Mouse (Mus musculus) erythroblast, adult 5-6 weeks (primary cell): ENCODE results near the gene Ccdc151. TPM values are rescaled to one million over a fixed set of nuclear protein-coding genes. Genes with fewer than 3 reads are reported as not detected.
A peak's percentile ranks its signal among the peaks of the same experiment; 100 is the strongest.

Experiments
- ATAC-seq: replicated peaks from 2 replicates; pipeline ENCODE4 v1.8.0; 2016; ENCODE audit warnings: moderate number of reproducible peaks, mild to moderate bottlenecking, moderate TSS enrichment, inconsistent platforms; ENCODE audit not compliant: poor library complexity, low FRiP score, severe bottlenecking
- total RNA-seq, 2 experiments: library from RNA; stranded (forward) in 1 of 2; stranded (reverse) in 1 of 2; fragments of 150-400 nt in 1 of 2; fragments of 200-764, 138-1000 nt in 1 of 2; gene quantifications; 2 replicates each; pipeline versions ENCODE4 v1.2.3 to v1.2.4; 2015 to 2017; ENCODE audit warnings: low replicate concordance in 2 of 2

Gene Ccdc151
- total RNA-seq, 2 experiments from 2014 or later: 0.85 to 4.2 TPM

DNA sequence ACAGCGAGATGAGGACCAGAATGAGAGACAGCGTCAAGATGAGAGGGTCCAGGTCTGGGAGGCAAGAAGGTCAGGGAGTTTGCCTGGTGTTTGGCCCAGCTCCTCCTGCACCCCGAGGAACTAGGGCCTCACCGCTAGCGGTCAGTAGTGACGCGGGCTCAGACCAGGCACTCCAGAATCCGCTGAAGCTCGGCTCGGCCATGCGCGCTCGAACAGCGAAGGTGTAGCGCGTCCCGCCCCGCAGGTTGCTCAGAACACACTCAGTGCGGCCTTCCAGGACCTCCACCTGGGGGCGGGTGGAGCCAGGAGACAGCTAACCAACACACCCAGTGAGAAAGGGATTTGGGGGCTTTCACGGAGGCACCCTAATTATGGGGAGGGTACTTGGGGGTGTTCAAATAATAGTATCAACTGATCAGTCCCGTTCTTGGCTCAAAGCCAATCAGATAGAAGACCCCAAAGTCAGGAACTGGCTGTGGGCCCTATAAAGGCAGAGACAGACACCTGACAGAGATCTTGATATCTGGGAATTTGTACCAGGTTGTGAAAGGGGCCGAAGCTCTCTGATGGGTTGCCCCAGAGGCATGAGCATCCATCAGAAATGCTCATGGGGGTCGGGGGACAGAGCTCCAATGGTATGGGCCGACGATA lies 41.8 kb downstream of the Ccdc151 start:
- no peak for ATAC-seq

DNA sequence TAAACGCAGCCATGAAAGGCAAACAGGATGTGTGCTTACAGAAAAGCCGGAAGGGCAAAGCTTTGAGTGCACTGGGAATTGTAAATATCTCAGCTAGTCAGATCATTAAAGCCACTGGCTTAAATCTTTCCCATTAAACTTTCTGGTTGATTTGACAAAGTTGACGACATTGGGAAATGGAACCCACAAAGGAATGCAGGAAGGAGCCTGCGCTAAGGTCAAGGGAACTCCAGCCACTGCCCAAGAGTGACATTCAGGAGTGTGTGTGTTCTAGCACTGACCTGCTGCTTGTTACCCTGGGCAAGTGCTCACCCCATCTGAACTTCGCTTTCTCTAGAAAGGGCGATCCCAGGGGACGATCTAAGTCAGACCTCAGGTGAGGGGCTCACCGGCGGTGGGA lies 42.3 kb downstream of the Ccdc151 start:
- ATAC-seq: no peak

DNA sequence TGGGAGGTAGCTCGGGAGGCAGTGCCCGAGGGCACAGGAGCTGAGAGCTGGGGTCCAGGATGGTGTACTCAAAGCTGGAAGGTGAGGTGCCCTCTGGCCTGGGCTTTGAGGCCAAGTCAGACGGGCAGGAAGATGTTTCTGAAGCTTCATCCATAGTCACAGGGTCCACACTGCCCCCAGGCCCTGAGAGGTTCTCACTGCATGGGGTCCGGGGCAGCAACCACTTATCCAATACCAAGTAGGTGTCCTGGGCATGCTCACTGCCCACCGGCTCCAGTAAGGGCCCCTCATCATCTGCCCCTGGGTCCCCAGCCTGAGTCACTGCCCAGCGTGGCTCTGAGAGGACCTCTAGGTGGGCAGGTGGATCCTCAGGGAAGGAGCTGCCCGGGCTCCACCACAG lies 43.2 kb downstream of the Ccdc151 start:
- ATAC-seq: no peak

DNA sequence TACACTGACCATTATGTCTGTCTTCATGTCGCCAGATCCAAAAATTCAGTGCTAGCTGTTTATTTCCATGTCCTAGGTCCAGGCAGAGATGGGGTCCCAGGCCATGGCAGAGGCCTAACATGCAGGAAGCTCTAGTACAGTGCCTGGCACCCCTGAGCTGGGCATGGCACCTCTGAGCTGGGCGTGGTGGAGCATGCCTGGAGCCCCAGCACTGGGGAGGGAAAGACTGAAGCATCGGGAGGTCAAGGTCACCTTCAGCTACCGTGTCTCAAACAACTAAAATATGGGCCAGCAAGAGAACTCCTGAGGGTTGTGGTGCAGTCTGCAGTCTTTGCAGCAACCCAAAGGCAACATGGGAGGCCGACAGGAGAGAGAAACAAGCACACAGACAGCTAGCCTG lies 44.1 kb downstream of the Ccdc151 start:
- ATAC-seq: no peak

DNA sequence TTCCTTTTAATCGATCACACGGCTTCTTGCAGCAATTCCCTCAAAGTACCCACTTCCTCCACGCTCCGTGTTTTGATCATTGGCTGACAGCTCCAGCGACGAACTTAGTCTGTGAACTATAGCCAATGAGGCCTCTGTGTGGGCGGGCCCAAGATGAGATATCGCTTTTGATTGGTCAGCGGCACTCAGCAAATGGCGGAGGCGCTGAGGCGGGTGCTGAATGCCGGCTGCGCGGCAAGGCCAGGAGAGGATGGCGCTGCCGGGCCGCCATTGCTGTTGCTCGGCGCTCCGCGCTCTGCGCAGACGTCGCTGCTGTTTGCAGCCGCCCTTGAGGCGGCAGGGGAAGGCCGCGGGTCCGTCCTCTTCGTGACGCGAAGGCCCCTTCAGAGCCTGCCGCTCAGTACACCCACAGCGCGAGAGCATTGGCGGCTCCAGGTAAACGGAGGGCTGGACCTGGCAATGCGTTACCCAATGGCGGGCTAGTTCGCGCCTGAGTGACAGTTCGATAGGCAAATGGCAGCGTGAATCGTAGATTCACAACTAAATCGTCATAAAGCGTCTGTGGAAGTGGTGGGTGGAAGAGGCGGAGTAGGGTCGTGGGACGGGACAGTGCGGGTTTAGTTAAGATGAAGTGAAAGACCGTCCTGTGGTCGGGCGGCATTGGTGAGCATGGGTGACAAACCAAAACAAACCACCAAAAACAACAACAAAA lies 46.7 kb downstream of the Ccdc151 start, which contains the start of gene Swsap1:
TSS of gene Swsap1 (plus strand) at position 186 of the 712 bp plus-strand sequence.
- peak; percentile 89 for ATAC-seq

DNA sequence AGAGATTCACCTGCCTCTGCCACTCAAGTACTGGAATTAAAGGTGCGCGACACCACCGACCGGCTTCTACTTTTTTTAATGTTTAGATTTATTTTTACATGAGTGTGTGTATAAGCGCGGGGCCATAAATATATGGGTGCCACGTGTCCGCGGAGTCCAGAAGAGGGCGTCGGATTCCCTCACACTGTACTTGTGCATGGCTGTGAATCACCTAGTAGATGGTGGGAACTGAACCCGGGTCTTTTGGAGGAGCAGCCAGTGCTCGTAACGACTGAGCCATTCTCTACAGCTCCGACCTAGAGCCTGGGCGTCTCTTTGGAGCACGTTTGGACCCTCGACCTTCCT lies 47.2 kb downstream of the Ccdc151 start:
- peak; percentile 53 for ATAC-seq

DNA sequence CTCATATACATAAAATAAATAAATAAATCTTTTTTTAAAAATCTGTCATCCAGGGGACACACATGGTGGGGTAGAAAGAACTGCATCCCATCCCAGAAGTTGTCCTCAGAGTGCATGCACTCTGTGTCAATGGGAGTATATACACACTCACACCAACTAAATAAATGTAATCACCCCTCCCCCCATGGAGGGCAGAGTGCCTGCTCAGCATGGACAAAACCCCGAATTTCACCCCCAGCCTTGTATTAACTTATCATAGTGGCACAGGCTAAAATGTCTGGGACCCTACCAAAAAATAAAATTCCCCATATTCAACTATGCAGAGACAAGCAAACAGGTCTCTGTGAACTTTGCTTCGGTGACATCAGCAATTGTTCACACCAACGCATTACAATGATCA lies 47.8 kb downstream of the Ccdc151 start:
- no peak for ATAC-seq

DNA sequence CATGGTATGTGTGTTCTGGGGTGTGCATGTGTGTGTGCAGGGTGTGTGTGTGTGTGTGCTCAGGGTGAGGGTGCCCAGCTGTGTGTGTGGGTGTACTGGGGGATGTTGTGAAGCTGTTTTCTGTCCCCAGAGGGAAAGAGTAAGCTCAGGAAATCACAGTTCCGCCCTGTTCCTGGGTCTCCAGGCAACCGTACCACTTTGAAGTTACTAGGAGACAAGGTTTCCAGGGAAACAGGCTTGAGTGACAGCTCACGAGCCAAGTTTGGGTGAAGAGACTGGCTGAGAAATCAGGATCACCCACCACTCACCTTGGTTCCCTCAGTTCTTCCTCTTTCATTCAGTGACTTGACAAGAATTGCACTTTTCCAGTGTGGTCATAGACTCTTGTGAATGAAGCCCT lies 48.8 kb downstream of the Ccdc151 start:
- ATAC-seq: no peak

DNA sequence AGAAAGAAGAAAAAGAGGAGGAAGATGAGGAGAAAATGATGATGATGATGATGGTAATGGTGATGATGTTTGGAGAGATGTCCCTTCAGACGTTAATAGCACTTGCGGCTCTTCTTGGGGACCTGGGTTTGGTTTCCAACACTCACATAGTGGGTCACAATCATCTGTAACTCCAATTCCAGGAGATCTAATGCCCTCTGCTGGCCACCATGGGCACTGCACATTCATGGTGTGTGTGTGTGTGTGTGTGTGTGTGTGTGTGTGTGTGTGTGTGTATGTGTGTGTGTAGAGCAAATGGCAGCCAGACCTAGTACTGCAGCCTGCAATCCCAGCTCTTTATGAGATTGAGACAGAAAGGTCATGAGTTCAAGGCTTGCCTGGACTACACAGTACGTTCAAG lies 50.5 kb downstream of the Ccdc151 start:
- ATAC-seq: no peak

DNA sequence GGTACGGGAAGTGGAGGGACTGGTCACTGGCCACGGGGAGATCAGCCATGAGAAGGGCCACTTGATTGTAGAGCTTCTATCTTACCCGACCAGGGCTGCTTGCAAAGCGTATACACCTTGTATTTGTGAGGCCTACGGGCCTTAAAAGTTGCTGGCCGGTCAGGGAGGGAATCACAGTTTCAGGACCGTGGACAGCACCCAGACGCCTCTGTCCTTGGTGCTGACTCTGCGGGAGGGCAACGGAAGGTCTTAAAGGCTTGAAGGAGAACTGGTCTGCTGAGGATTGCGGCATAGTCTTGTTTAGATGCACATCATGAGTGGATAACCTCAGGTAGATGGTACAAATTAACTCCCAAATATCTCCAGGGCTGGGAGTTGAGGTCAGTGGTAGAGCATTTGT lies 52.1 kb downstream of the Ccdc151 start:
- peak; percentile 42; the same call in 1 of the 2 replicates for ATAC-seq

DNA sequence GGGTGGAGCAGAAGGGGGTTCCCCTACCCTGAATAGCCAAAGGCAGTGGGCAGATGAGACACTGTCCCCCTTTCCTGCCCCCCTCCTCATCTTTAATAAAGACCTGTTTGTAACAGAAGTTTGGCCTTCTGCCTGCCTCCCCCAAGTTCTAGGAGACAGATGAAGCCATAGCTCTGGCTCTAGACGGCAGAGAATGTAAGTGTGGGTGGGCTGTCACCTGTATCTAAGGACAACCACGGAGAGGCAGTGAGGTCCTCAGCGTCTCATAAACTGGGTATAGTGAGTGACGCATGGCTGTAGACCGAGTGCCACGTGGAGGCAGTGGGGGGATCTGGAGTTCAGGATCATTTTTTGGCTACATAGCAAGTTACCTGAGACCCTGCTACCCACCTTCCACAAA lies 53.6 kb downstream of the Ccdc151 start:
- no peak for ATAC-seq

DNA sequence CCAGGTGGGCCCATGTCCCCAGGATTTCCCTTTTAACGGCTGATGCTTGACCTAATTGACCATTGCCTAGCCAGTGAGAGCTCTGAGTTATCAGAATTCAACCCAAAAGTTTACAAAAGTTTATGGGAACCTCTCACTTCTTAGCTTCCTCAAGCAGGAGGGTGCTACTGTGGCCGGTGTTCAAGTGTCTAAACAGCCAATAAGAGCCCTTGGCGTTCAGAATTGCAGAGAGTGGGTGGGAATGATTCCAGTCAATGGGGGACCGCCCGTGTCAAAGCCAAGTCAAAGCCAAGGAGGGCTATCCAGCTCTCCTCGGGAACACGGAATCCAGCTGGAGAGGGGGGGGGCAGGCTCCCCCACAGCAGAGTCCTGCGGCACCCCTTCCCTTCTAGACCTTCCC lies 54.3 kb downstream of the Ccdc151 start:
- ATAC-seq: no peak

DNA sequence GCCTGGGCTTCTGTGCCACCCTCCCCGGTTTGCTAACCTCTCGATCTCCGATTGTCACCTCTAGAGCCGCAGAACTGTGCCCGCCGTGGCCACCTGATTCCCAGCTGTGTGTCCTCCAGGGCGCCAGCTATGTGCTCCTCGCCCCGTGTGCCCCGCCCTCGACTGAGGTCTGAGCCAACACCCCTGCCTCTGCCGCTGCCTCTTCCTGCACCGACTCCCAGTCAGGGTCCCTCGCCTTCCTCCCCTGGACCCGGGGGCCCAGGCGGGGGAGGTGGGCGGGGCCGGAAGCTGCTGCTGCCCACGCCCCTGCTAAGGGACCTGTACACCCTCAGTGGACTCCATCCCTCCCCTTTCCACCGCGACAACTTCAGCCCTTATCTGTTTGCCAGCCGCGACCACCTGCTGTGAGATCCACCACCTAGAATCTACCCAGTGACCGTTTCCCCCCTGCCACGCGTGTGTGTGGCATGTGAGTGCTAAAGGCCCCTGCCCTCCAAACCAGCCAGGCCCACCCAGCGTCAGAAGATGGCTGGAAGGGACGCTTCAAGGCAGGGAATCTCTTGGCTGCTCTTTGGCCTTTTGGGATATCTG lies 54.8 kb downstream of the Ccdc151 start:
- no peak for ATAC-seq

DNA sequence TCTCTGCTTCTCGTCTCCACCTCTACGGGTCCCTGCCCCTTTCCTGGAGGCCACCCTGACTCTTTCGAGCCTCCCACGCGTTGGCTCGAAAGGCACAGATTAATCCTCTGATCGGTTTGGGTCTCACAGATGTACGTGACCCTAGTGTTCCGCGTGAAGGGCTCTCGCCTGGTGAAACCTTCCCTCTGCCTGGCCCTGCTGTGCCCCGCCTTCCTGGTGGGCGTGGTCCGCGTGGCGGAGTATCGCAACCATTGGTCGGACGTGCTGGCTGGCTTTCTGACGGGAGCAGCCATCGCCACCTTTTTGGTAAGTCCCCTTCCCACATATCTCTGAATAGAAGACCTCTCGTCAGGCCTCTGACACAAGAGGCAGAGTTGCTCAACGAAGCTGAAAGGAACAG lies 58.2 kb downstream of the Ccdc151 start:
- ATAC-seq: no peak; the same call in 1 of the 2 replicates

DNA sequence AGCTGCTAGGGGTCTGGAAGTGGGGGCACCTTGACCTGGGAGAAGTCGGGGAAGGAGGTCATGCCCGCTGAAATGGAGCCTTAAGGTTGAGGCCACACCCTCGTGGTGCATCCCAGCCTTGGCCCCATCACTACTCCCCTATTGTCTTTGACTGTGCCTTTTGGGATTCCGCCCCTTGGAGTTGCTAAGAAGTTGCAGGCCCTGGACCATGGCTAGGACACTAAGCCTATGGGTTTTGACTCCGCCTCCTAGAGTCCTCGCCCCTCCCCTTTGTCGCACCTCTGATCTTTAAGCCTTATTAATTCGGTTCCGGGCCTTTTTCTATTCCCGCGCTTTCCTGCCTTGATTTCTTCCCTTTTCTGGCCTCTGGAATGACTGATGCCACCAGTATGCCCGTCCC lies 58.8 kb downstream of the Ccdc151 start:
- ATAC-seq: no peak

DNA sequence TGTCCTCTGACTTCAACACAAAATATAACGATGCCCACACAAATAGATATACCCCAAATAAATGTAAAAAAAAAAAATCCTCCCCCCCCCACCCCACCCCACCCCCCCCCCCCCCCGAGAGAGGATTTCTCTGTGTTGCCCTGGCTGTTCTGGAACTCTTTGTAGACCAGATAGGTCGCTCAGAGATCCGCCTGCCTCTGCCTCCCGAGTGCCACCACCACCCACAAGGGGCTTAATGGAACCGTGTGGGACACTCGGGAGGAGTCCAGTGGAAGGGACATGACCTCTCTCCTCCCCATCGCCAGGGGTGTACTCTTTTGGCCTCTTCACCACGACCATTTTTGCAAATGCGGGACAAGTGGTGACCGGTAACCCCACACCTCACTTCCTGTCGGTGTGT lies 59.4 kb downstream of the Ccdc151 start:
- no peak for ATAC-seq

Other genes with a start within 250 kb of the Ccdc151 start
- gene Spc24, start 242.3 kb downstream of the Ccdc151 start, total RNA-seq (2015; ENCODE audit: low replicate concordance): 28.0 and 63.8 TPM in 2 replicates
- 23.6 and 31.9 TPM in 2 replicates for gene Spc24, start 242.3 kb downstream of the Ccdc151 start, total RNA-seq (2017; ENCODE audit: low replicate concordance)
- gene Kank2, start 203.9 kb downstream of the Ccdc151 start, total RNA-seq (2015; ENCODE audit: low replicate concordance): 1.2 TPM in 1 of 2 replicates, not detected in the other
- gene Kank2, start 203.9 kb downstream of the Ccdc151 start, total RNA-seq (2017; ENCODE audit: low replicate concordance): 0.09 TPM in 1 of 2 replicates, not detected in the other
- gene Angptl8, start 167.1 kb downstream of the Ccdc151 start, total RNA-seq (2015; ENCODE audit: low replicate concordance): 1.3 TPM in 1 of 2 replicates, not detected in the other
- gene Angptl8, start 167.1 kb downstream of the Ccdc151 start, total RNA-seq (2017; ENCODE audit: low replicate concordance): not detected in 2 replicates
- gene Dock6, start 150.0 kb downstream of the Ccdc151 start, total RNA-seq (2015; ENCODE audit: low replicate concordance): not detected in 2 replicates
- gene Dock6, start 150.0 kb downstream of the Ccdc151 start, total RNA-seq (2017; ENCODE audit: low replicate concordance): not detected in 2 replicates
- 17.1 and 21.5 TPM in 2 replicates for gene Rab3d, start 84.4 kb downstream of the Ccdc151 start, total RNA-seq (2015; ENCODE audit: low replicate concordance)
- gene Rab3d, start 84.4 kb downstream of the Ccdc151 start, total RNA-seq (2017; ENCODE audit: low replicate concordance): 11.2 and 13.4 TPM in 2 replicates
- gene Ccdc159, start 75.2 kb downstream of the Ccdc151 start, total RNA-seq (2015; ENCODE audit: low replicate concordance): not detected in 2 replicates
- gene Ccdc159, start 75.2 kb downstream of the Ccdc151 start, total RNA-seq (2017; ENCODE audit: low replicate concordance): not detected in 2 replicates
- 9.8 and 15.7 TPM in 2 replicates for gene Tmem205, start 75.1 kb downstream of the Ccdc151 start, total RNA-seq (2015; ENCODE audit: low replicate concordance)
- gene Tmem205, start 75.1 kb downstream of the Ccdc151 start, total RNA-seq (2017; ENCODE audit: low replicate concordance): 1.5 TPM in 2 replicates
- gene Plppr2, start 65.6 kb downstream of the Ccdc151 start, total RNA-seq (2015; ENCODE audit: low replicate concordance): 0.42 TPM in 1 of 2 replicates, not detected in the other
- not detected in 2 replicates for gene Plppr2, start 65.6 kb downstream of the Ccdc151 start, total RNA-seq (2017; ENCODE audit: low replicate concordance)
- 0.58 and 1.5 TPM in 2 replicates for gene Swsap1, start 46.9 kb downstream of the Ccdc151 start, total RNA-seq (2015; ENCODE audit: low replicate concordance)
- gene Swsap1, start 46.9 kb downstream of the Ccdc151 start, total RNA-seq (2017; ENCODE audit: low replicate concordance): 3.8 and 6.6 TPM in 2 replicates
- 68.1 and 70.3 TPM in 2 replicates for gene Epor, start 39.1 kb downstream of the Ccdc151 start, total RNA-seq (2015; ENCODE audit: low replicate concordance)
- 70.3 and 91.0 TPM in 2 replicates for gene Epor, start 39.1 kb downstream of the Ccdc151 start, total RNA-seq (2017; ENCODE audit: low replicate concordance)
- not detected in 2 replicates for gene Rgl3, start 13.2 kb downstream of the Ccdc151 start, total RNA-seq (2015; ENCODE audit: low replicate concordance)
- gene Rgl3, start 13.2 kb downstream of the Ccdc151 start, total RNA-seq (2017; ENCODE audit: low replicate concordance): not detected in 2 replicates
- gene Prkcsh, start 172 bp upstream of the Ccdc151 start, total RNA-seq (2015; ENCODE audit: low replicate concordance): 13.1 and 13.4 TPM in 2 replicates
- gene Prkcsh, start 172 bp upstream of the Ccdc151 start, total RNA-seq (2017; ENCODE audit: low replicate concordance): 20.2 and 25.0 TPM in 2 replicates
- gene Elavl3, start 49.4 kb upstream of the Ccdc151 start, total RNA-seq (2015; ENCODE audit: low replicate concordance): not detected in 2 replicates
- gene Elavl3, start 49.4 kb upstream of the Ccdc151 start, total RNA-seq (2017; ENCODE audit: low replicate concordance): not detected in 2 replicates
- not detected in 2 replicates for gene Gm49318, start 68.6 kb upstream of the Ccdc151 start, total RNA-seq (2015; ENCODE audit: low replicate concordance)
- gene Gm49318, start 68.6 kb upstream of the Ccdc151 start, total RNA-seq (2017; ENCODE audit: low replicate concordance): not detected in 2 replicates
- 1.0 and 4.0 TPM in 2 replicates for gene Zfp653, start 68.7 kb upstream of the Ccdc151 start, total RNA-seq (2015; ENCODE audit: low replicate concordance)
- gene Zfp653, start 68.7 kb upstream of the Ccdc151 start, total RNA-seq (2017; ENCODE audit: low replicate concordance): 1.6 and 2.8 TPM in 2 replicates
- 1.9 and 3.3 TPM in 2 replicates for gene Ecsit, start 82.8 kb upstream of the Ccdc151 start, total RNA-seq (2015; ENCODE audit: low replicate concordance)
- gene Ecsit, start 82.8 kb upstream of the Ccdc151 start, total RNA-seq (2017; ENCODE audit: low replicate concordance): 3.5 and 4.2 TPM in 2 replicates
- gene Cnn1, start 96.6 kb upstream of the Ccdc151 start, total RNA-seq (2015; ENCODE audit: low replicate concordance): not detected in 2 replicates
- gene Cnn1, start 96.6 kb upstream of the Ccdc151 start, total RNA-seq (2017; ENCODE audit: low replicate concordance): not detected in 2 replicates
- gene Elof1, start 114.5 kb upstream of the Ccdc151 start, total RNA-seq (2015; ENCODE audit: low replicate concordance): 28.4 and 30.7 TPM in 2 replicates
- gene Elof1, start 114.5 kb upstream of the Ccdc151 start, total RNA-seq (2017; ENCODE audit: low replicate concordance): 14.1 and 15.8 TPM in 2 replicates
- 10.8 and 20.7 TPM in 2 replicates for gene Acp5, start 133.1 kb upstream of the Ccdc151 start, total RNA-seq (2015; ENCODE audit: low replicate concordance)
- gene Acp5, start 133.1 kb upstream of the Ccdc151 start, total RNA-seq (2017; ENCODE audit: low replicate concordance): 9.8 and 18.1 TPM in 2 replicates
- 5.6 and 8.8 TPM in 2 replicates for gene Pigyl, start 154.2 kb upstream of the Ccdc151 start, total RNA-seq (2015; ENCODE audit: low replicate concordance)
- 8.2 and 9.3 TPM in 2 replicates for gene Pigyl, start 154.2 kb upstream of the Ccdc151 start, total RNA-seq (2017; ENCODE audit: low replicate concordance)
- gene Zfp872, start 185.5 kb upstream of the Ccdc151 start, total RNA-seq (2015; ENCODE audit: low replicate concordance): not detected in 2 replicates
- gene Zfp872, start 185.5 kb upstream of the Ccdc151 start, total RNA-seq (2017; ENCODE audit: low replicate concordance): not detected in 2 replicates
- gene Zfp809, start 223.1 kb upstream of the Ccdc151 start, total RNA-seq (2015; ENCODE audit: low replicate concordance): 6.5 and 25.4 TPM in 2 replicates
- gene Zfp809, start 223.1 kb upstream of the Ccdc151 start, total RNA-seq (2017; ENCODE audit: low replicate concordance): 11.0 and 14.8 TPM in 2 replicates